Mouse (Mus musculus): ENCODE results near the gene Arl16.

DNA sequence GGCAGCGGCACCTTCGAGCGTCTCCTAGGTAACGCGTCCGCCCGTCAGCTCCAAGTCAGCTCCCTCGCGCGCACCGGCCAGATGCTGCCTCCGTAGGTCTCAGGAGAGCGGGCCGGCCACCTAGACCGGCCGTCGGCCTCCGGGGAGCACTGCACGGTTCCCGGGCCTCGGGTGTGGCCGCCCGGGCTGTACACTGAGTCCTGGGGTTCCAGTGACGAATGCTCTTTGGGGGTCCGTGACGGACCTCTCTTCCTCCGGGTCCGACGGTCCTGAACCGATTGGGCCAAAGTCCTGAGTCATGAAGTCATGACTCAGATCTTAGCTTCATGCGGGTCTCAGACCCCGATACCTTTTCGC is 307 bp upstream of the Arl16 start:
- TF ChIP-seq CTCF (IDR thresholded peaks at IDR 0.05; ENCODE audit: low read depth) = no peak
- no peak for TF ChIP-seq EP300 (IDR thresholded peaks at IDR 0.05; ENCODE audit: low read depth)

Data from liver, embryonic 14.5 days (tissue).